Mouse (Mus musculus) megakaryocyte, embryonic 14.5 days (primary cell): ENCODE measurements around the gene AI661453.

Experiments used
- FLI1 ChIP-seq: IDR thresholded peaks from 2 replicates; pipeline ENCODE4 v1.6.1; 2012; ENCODE audit warnings: low read length, inconsistent platforms, mixed read lengths
- GATA1 ChIP-seq: IDR thresholded peaks from 3 replicates; pipeline ENCODE4 v1.6.1; 2012; ENCODE audit warnings: mixed read lengths, low read length, inconsistent platforms, borderline replicate concordance

DNA sequence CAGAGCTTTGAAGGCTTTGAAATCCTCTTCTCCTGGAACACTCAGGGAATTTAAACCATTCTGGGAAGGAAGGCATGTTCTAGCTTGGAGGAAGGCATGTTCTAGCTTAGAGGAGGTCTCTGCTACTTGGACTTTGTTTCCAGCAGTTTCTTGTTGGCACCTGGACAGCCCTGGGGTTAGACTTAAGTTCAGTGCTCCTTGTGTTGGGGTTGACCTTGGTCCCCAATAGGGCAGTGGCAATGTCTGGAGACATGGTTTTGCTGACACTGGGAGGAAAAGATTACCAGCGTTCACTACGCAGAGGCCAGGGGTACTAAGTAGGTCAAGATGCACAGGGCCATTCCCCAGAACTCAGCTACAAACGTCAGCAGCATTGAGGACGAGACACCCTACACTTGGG lies 38.8 kb downstream of the AI661453 start:
- TF ChIP-seq GATA1 (no peak), FLI1 (no peak)
